Mouse (Mus musculus): ENCODE data around the gene Fbxl16. TPM values are rescaled to one million over a fixed set of nuclear protein-coding genes. Genes with fewer than 3 reads are reported as not detected.

Fbxl16 gene
- polyA plus RNA-seq, 1 experiment from 2014 or later: 13.2 TPM

DNA sequence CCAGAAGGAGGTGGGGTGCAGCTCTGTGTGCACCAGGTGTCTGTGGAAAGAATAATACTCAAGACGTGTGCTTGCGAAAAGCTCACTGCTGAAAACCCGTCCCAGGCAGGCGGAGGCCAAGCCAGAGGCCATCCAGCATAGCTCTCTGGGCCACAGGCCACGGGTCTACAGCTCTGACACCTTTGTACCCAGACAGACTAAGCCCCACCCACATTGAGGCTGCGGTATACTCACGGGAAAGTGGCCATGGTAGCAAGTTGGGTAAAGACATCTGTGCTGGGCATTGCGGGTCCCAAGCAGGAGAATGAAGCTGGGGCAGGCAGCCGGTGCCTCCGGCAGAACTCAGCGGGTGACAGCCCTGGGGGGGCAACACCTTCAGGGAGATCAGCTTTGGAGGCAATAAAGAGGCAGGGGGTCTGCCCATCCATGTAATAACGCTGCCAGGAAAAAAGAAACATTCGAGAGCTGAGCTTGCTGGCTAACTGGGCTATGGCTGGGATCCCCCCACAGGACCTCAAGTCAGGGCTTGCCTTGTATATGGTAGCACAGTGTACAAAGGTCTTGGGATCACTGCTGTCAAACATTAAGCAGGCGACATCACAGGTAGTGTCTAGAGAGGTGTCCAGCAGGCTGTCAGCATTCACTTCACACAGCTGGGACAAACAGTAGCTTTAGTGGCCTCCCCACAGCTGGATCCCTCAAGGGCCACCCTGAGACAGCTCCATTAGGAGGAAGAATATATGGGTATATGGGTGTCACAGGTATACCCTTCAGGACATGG is 30.8 kb downstream of the Fbxl16 start:
- Histone ChIP-seq H3K27me3 (ENCODE audit: control insufficient read depth, insufficient read depth, low read length) (no peaks in the 10 kb centered on the region), H3K27ac (ENCODE audit: low read depth, low read length) (no peak overlapping the region), H3K4me3 (ENCODE audit: low read depth, low read length) (no peak overlapping the region), H3K36me3 (ENCODE audit: control insufficient read depth, insufficient read depth, low read length) (peaks cover 27% of the 10 kb centered on the region), H3K9me3 (ENCODE audit: control insufficient read depth, low read length) (no peaks in the 10 kb centered on the region), H3K9ac (ENCODE audit: low read length) (no peak overlapping the region), H3K4me2 (ENCODE audit: low read depth) (no peak overlapping the region), H3K4me1 (ENCODE audit: control insufficient read depth, insufficient read depth, low read length) (peaks cover 36% of the 10 kb centered on the region)
- DNase-seq (ENCODE audit: low spot score): no peak
- 87% methylated on average over 14 of the region's 14 CpGs for whole genome bisulfite sequencing
- no peak for ATAC-seq (ENCODE audit: insufficient read depth, low FRiP score, low TSS enrichment)

DNA sequence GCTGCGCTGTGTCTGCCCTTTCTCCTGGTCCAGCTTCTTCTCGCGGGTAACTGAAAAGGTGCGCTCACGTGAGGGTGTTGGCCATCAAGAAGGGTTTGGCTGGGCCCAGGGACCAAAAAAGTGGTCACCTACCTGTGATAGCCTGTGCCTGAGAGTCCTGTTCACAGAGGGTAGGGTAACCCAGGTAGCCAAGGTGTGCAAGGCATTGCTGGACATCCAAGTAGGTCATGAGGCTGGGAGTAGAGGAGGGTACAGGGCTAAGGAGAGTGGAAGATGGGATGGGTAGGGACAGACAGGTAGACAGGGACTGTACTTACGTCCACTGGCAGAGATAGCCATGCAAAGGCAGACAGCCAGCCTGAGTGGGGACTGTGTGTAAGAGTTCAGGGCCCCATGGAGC is 31.6 kb downstream of the Fbxl16 start:
- WGBS: 98% methylated on average over 6 of the region's 6 CpGs
- peaks cover 30% of the 10 kb centered on the region for H3K4me1 ChIP-seq (ENCODE audit: control insufficient read depth, insufficient read depth, low read length)
- H3K9me3 ChIP-seq (ENCODE audit: control insufficient read depth, low read length): no peaks in the 10 kb centered on the region
- no peak overlapping the region for H3K4me2 ChIP-seq (ENCODE audit: low read depth)
- peaks cover 23% of the 10 kb centered on the region for H3K36me3 ChIP-seq (ENCODE audit: control insufficient read depth, insufficient read depth, low read length)
- ATAC-seq (ENCODE audit: insufficient read depth, low FRiP score, low TSS enrichment) (no peak), DNase-seq (ENCODE audit: low spot score) (no peak)
- no peak overlapping the region for H3K27ac ChIP-seq (ENCODE audit: low read depth, low read length)
- no peaks in the 10 kb centered on the region for H3K27me3 ChIP-seq (ENCODE audit: control insufficient read depth, insufficient read depth, low read length)
- H3K9ac ChIP-seq (ENCODE audit: low read length): no peak overlapping the region
- no peak overlapping the region for H3K4me3 ChIP-seq (ENCODE audit: low read depth, low read length)

GRCm38 (mm10) chr17:25841117-25841880 is 32.4 kb downstream of the Fbxl16 start, which contains the start of gene Gm20683:
Gm20683 (minus strand) TSS chr17:25841763.
- no peaks in the 10 kb centered on the region for H3K9me3 ChIP-seq (ENCODE audit: control insufficient read depth, low read length)
- no peak within 1 kb of the TSS for H3K27ac ChIP-seq (ENCODE audit: low read depth, low read length)
- ATAC-seq (ENCODE audit: insufficient read depth, low FRiP score, low TSS enrichment) (no peak), DNase-seq (ENCODE audit: low spot score) (no peak)
- peaks cover 23% of the 10 kb centered on the region for H3K36me3 ChIP-seq (ENCODE audit: control insufficient read depth, insufficient read depth, low read length)
- H3K4me2 ChIP-seq (ENCODE audit: low read depth): no peak within 1 kb of the TSS
- peaks cover 28% of the 10 kb centered on the region for H3K4me1 ChIP-seq (ENCODE audit: control insufficient read depth, insufficient read depth, low read length)
- no peak within 1 kb of the TSS for H3K9ac ChIP-seq (ENCODE audit: low read length)
- WGBS: 93% methylated on average over 22 of the region's 22 CpGs
- no peaks in the 10 kb centered on the region for H3K27me3 ChIP-seq (ENCODE audit: control insufficient read depth, insufficient read depth, low read length)
- H3K4me3 ChIP-seq (ENCODE audit: low read depth, low read length): no peak within 1 kb of the TSS

- Histone ChIP-seq H3K4me3 (ENCODE audit: low read depth, low read length) (no peak overlapping the region), H3K4me2 (ENCODE audit: low read depth) (no peak overlapping the region), H3K27me3 (ENCODE audit: control insufficient read depth, insufficient read depth, low read length) (no peaks in the 10 kb centered on the region), H3K9ac (ENCODE audit: low read length) (no peak overlapping the region), H3K27ac (ENCODE audit: low read depth, low read length) (no peak overlapping the region), H3K9me3 (ENCODE audit: control insufficient read depth, low read length) (no peaks in the 10 kb centered on the region), H3K36me3 (ENCODE audit: control insufficient read depth, insufficient read depth, low read length) (peaks cover 23% of the 10 kb centered on the region), H3K4me1 (ENCODE audit: control insufficient read depth, insufficient read depth, low read length) (peaks cover 16% of the 10 kb centered on the region)
- DNase-seq (ENCODE audit: low spot score) (no peak), ATAC-seq (ENCODE audit: insufficient read depth, low FRiP score, low TSS enrichment) (no peak)
- 85% methylated on average over 3 of the region's 3 CpGs for WGBS
Observed at GRCm38 (mm10) chr17:25842509-25842908, 33.6 kb downstream of the Fbxl16 start.

DNA sequence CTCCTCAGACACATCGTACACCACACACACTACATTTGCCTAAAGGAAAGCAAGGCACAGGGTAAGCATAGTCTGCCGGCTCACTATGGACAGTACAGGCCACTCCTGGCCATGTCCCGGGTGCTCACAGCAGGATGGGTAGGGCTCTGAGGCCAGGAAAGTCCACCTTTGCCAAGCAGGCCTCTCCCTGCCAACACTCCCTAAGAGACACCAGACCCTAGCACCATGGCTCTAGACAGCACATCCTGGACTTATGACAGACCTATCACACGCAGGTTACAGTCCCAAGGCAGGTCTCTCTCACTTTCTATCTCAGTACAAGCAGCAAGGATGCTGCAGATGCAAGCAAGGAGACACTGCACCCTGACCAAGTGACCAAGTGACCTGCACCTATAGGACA is 34.2 kb downstream of the Fbxl16 start:
- H3K4me2 ChIP-seq (ENCODE audit: low read depth): peak overlapping the region; percentile 89
- H3K9me3 ChIP-seq (ENCODE audit: control insufficient read depth, low read length): no peaks in the 10 kb centered on the region
- no peaks in the 10 kb centered on the region for H3K27me3 ChIP-seq (ENCODE audit: control insufficient read depth, insufficient read depth, low read length)
- DNase-seq (ENCODE audit: low spot score) (no peak), ATAC-seq (ENCODE audit: insufficient read depth, low FRiP score, low TSS enrichment) (no peak)
- H3K36me3 ChIP-seq (ENCODE audit: control insufficient read depth, insufficient read depth, low read length): peaks cover 23% of the 10 kb centered on the region
- 94% methylated on average over 4 of the region's 4 CpGs for WGBS
- no peak overlapping the region; the same call in 1 of the 2 replicates for H3K9ac ChIP-seq (ENCODE audit: low read length)
- H3K4me1 ChIP-seq (ENCODE audit: control insufficient read depth, insufficient read depth, low read length): peaks cover 10% of the 10 kb centered on the region
- peak overlapping the region; percentile 93 for H3K4me3 ChIP-seq (ENCODE audit: low read depth, low read length)
- H3K27ac ChIP-seq (ENCODE audit: low read depth, low read length): no peak overlapping the region

- peak overlapping the region; percentile 81 for H3K9ac ChIP-seq (ENCODE audit: low read length)
- H3K9me3 ChIP-seq (ENCODE audit: control insufficient read depth, low read length): no peaks in the 10 kb centered on the region
- DNase-seq (ENCODE audit: low spot score) (no peak), ATAC-seq (ENCODE audit: insufficient read depth, low FRiP score, low TSS enrichment) (peak; percentile 11; the same call in 1 of the 2 replicates)
- WGBS: 4% methylated on average over 38 of the region's 38 CpGs
- no peaks in the 10 kb centered on the region for H3K27me3 ChIP-seq (ENCODE audit: control insufficient read depth, insufficient read depth, low read length)
- H3K27ac ChIP-seq (ENCODE audit: low read depth, low read length): peak overlapping the region; percentile 60
- peaks cover 8% of the 10 kb centered on the region; the same call in 1 of the 2 replicates for H3K4me1 ChIP-seq (ENCODE audit: control insufficient read depth, insufficient read depth, low read length)
- peak overlapping the region; percentile 89 for H3K4me2 ChIP-seq (ENCODE audit: low read depth)
- peaks cover 23% of the 10 kb centered on the region for H3K36me3 ChIP-seq (ENCODE audit: control insufficient read depth, insufficient read depth, low read length)
- peak overlapping the region; percentile 93 for H3K4me3 ChIP-seq (ENCODE audit: low read depth, low read length)
Observed at GRCm38 (mm10) chr17:25843636-25844395, 34.9 kb downstream of the Fbxl16 start.

GRCm38 (mm10) chr17:25844396-25844901 is 35.6 kb downstream of the Fbxl16 start, which contains the start of gene Rhot2:
Rhot2 (minus strand) TSS chr17:25844851.
- peak; percentile 92 for ATAC-seq (ENCODE audit: insufficient read depth, low FRiP score, low TSS enrichment)
- H3K36me3 ChIP-seq (ENCODE audit: control insufficient read depth, insufficient read depth, low read length): peaks cover 19% of the 10 kb centered on the region
- peak within 1 kb of the TSS; percentile 60 for H3K27ac ChIP-seq (ENCODE audit: low read depth, low read length)
- peak; percentile 91 for DNase-seq (ENCODE audit: low spot score)
- no peaks in the 10 kb centered on the region for H3K27me3 ChIP-seq (ENCODE audit: control insufficient read depth, insufficient read depth, low read length)
- peak within 1 kb of the TSS; percentile 89 for H3K4me2 ChIP-seq (ENCODE audit: low read depth)
- H3K9me3 ChIP-seq (ENCODE audit: control insufficient read depth, low read length): no peaks in the 10 kb centered on the region
- H3K9ac ChIP-seq (ENCODE audit: low read length): peak within 1 kb of the TSS; percentile 81
- 1% methylated on average over 18 of the region's 21 CpGs for WGBS
- peaks cover 8% of the 10 kb centered on the region; the same call in 1 of the 2 replicates for H3K4me1 ChIP-seq (ENCODE audit: control insufficient read depth, insufficient read depth, low read length)
- H3K4me3 ChIP-seq (ENCODE audit: low read depth, low read length): peak within 1 kb of the TSS; percentile 93

DNA sequence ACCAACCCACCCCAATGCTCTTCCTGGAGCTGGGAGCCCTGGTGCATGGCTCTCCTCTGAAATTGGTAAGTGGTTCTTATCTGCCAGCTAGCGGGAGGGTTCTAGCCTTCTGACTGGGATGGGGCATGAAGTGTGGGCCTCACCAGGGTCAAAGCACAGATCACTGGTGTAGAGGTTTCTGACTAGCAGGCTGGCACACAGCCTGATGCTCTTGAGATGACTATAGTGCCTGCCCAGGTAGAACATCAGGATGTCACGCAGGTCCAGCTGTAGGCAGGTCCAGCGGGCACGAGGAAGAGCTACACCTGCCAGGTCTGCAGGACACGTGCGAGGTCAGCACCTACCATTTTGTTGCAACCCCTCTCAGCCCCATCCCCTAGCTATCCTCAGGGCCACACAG is 51.3 kb downstream of the Fbxl16 start:
- WGBS: 87% methylated on average over 6 of the region's 6 CpGs
- Histone ChIP-seq H3K9ac (ENCODE audit: low read length) (peak overlapping the region; percentile 84), H3K9me3 (ENCODE audit: control insufficient read depth, low read length) (no peaks in the 10 kb centered on the region), H3K4me1 (ENCODE audit: control insufficient read depth, insufficient read depth, low read length) (peaks cover 11% of the 10 kb centered on the region), H3K4me2 (ENCODE audit: low read depth) (peak overlapping the region; percentile 88), H3K4me3 (ENCODE audit: low read depth, low read length) (0 out of 2 replicates have a peak overlapping the region, but pooled peaks have one; percentile 60), H3K27ac (ENCODE audit: low read depth, low read length) (no peak overlapping the region), H3K36me3 (ENCODE audit: control insufficient read depth, insufficient read depth, low read length) (no peaks in the 10 kb centered on the region; the same call in 1 of the 2 replicates), H3K27me3 (ENCODE audit: control insufficient read depth, insufficient read depth, low read length) (no peaks in the 10 kb centered on the region)
- ATAC-seq (ENCODE audit: insufficient read depth, low FRiP score, low TSS enrichment) (no peak), DNase-seq (ENCODE audit: low spot score) (no peak)
